Mouse (Mus musculus) T-helper 1 cell (primary cell): ENCODE results near the gene Igf1r.

Experiments used
- in situ Hi-C: fragments of 300-600 bp; cut with MboI, MseI; formaldehyde crosslinking; loops from one replicate; pipeline ENCODE4 v1.15.1; 2025; ENCODE audit warnings: high pct_unique_total_duplicates

Gene Igf1r

GRCm38 (mm10) chr7:68072524-68073459 is 120.2 kb downstream of the Igf1r start:
- in situ Hi-C loops, result no loop called here

GRCm38 (mm10) chr7:68073460-68073806 is 120.8 kb downstream of the Igf1r start:
- in situ Hi-C loops, result no loop called here

- in situ Hi-C loops, result no loop called here
These were observed 122.1 kb downstream of the Igf1r start for GRCm38 (mm10) chr7:68074748-68075147.

- in situ Hi-C loops, result no loop called here
These were observed 122.8 kb downstream of the Igf1r start for GRCm38 (mm10) chr7:68075401-68075800.

- in situ Hi-C loops, result no loop called here
These were observed 127.7 kb downstream of the Igf1r start for GRCm38 (mm10) chr7:68080122-68080845.

GRCm38 (mm10) chr7:68085338-68085737 is 132.7 kb downstream of the Igf1r start:
- in situ Hi-C loops, result no loop called here

- in situ Hi-C loops, result no loop called here
These were observed 133.3 kb downstream of the Igf1r start for GRCm38 (mm10) chr7:68085870-68086341.

- in situ Hi-C loops, result no loop called here
These were observed 134.9 kb downstream of the Igf1r start for GRCm38 (mm10) chr7:68087496-68087895.

GRCm38 (mm10) chr7:68088825-68089224 is 136.2 kb downstream of the Igf1r start:
- in situ Hi-C loops, result no loop called here

- in situ Hi-C loops, result no loop called here
These were observed 137.1 kb downstream of the Igf1r start for GRCm38 (mm10) chr7:68089725-68090124.

- in situ Hi-C loops, result no loop called here
These were observed 137.9 kb downstream of the Igf1r start for GRCm38 (mm10) chr7:68090576-68090975.

GRCm38 (mm10) chr7:68092304-68092978 is 139.8 kb downstream of the Igf1r start:
- in situ Hi-C loops, result no loop called here

- in situ Hi-C loops, result no loop called here
These were observed 141.2 kb downstream of the Igf1r start for GRCm38 (mm10) chr7:68093817-68094216.

GRCm38 (mm10) chr7:68095574-68095973 is 142.9 kb downstream of the Igf1r start:
- in situ Hi-C loops, result no loop called here

- in situ Hi-C loops, result no loop called here
These were observed 143.8 kb downstream of the Igf1r start for GRCm38 (mm10) chr7:68096411-68096810.

GRCm38 (mm10) chr7:68097081-68097836 is 144.6 kb downstream of the Igf1r start:
- in situ Hi-C loops, result no loop called here

- in situ Hi-C loops, result no loop called here
These were observed 145.5 kb downstream of the Igf1r start for GRCm38 (mm10) chr7:68098098-68098497.

GRCm38 (mm10) chr7:68100388-68100787 is 147.8 kb downstream of the Igf1r start:
- in situ Hi-C loops, result no loop called here

- in situ Hi-C loops, result no loop called here
These were observed 150.0 kb downstream of the Igf1r start for GRCm38 (mm10) chr7:68102456-68103177.

- in situ Hi-C loops, result no loop called here
These were observed 150.5 kb downstream of the Igf1r start for GRCm38 (mm10) chr7:68103178-68103530.

- in situ Hi-C loops, result no loop called here
These were observed 158.9 kb downstream of the Igf1r start for GRCm38 (mm10) chr7:68111532-68111931.
